Mouse (Mus musculus) midbrain, embryonic 11.5 days (tissue): ENCODE results near the gene Ankrd23. TPM values are rescaled to one million over a fixed set of nuclear protein-coding genes. Genes with fewer than 3 reads are reported as not detected.
A peak's percentile ranks its signal among the peaks of the same experiment; 100 is the strongest.

ENCODE experiments used
- ATAC-seq: fragments of 200-750 bp; cut with Nextera tagmentation; 2 replicates; pipeline ENCODE4 v1.8.0; 2017; ENCODE audit warnings: moderate TSS enrichment, moderate library complexity; ENCODE audit not compliant: low FRiP score
- DNase-seq: peaks from one replicate; pipeline ENCODE4 v3.0.0; 2015; ENCODE audit warnings: low spot score; ENCODE audit errors: missing footprints
- H3K27ac ChIP-seq: fragments of 300-500 bp; sonication (generic); 2 replicates; pipeline ENCODE4 v1.5.1; 2014; ENCODE audit warnings: low read depth, low read length
- H3K27me3 ChIP-seq: fragments of 300-500 bp; sonication (generic); 2 replicates; pipeline ENCODE4 v1.6.1; 2014; ENCODE audit warnings: mild to moderate bottlenecking, low read length, moderate library complexity, mixed read lengths; ENCODE audit not compliant: control insufficient read depth, insufficient read depth
- H3K36me3 ChIP-seq: fragments of 300-500 bp; sonication (generic); 2 replicates; pipeline ENCODE4 v1.6.1; 2014; ENCODE audit warnings: mild to moderate bottlenecking, low read length, moderate library complexity, mixed read lengths; ENCODE audit not compliant: control insufficient read depth, insufficient read depth
- H3K4me1 ChIP-seq: fragments of 300-500 bp; sonication (generic); 2 replicates; pipeline ENCODE4 v1.6.1; 2014; ENCODE audit warnings: low read length; ENCODE audit not compliant: control insufficient read depth, insufficient read depth
- H3K4me2 ChIP-seq: fragments of 300-500 bp; sonication (generic); 2 replicates; pipeline ENCODE4 v1.6.1; 2014; ENCODE audit warnings: mild to moderate bottlenecking, moderate library complexity
- H3K4me3 ChIP-seq: fragments of 300-500 bp; sonication (generic); 2 replicates; pipeline ENCODE4 v1.5.1; 2014; ENCODE audit warnings: low read depth, low read length
- H3K9ac ChIP-seq: fragments of 300-500 bp; sonication (generic); 2 replicates; pipeline ENCODE4 v1.6.1; 2014; ENCODE audit warnings: low read length
- H3K9me3 ChIP-seq: fragments of 300-500 bp; sonication (generic); 2 replicates; pipeline ENCODE4 v1.6.1; 2016; ENCODE audit warnings: low read length; ENCODE audit not compliant: control insufficient read depth
- WGBS: fragments of 180-500 bp; shearing (Covaris S2); extraction: QIAGEN DNeasy Blood & Tissue Kit; methylation state at CpG from one replicate; pipeline ENCODE4 v1.1.7; 2014; 5-methylcytosine and 5-hydroxymethylcytosine counted together
- polyA plus RNA-seq: library from polyadenylated mRNA; unstranded; fragments of >200 nt; fragmentation: Nextera tagmentation; extraction: Ambion mirVana; gene quantifications from 2 replicates; pipeline ENCODE4 v1.2.1, GENCODE M21; 2014

Gene Ankrd23
- polyA plus RNA-seq, 1 experiment from 2014 or later = 6.0 TPM

GRCm38 (mm10) chr1:36511289-36512021 is 25.2 kb downstream of the Ankrd23 start, which contains the start of gene Cnnm3:
Gene Cnnm3, plus strand, starts transcription at chr1:36511867.
- under 1% methylated on average over 50 of the region's 51 CpGs for WGBS
- H3K9me3 ChIP-seq = no peaks in the 10 kb centered on the region
- H3K9ac ChIP-seq = peak within 1 kb of the TSS; percentile 82
- H3K36me3 ChIP-seq = 0 out of 2 replicates have a peak, but pooled peaks cover 2% of the 10 kb centered on the region
- H3K4me1 ChIP-seq = peaks cover 18% of the 10 kb centered on the region; the same call in 1 of the 2 replicates
- H3K27me3 ChIP-seq = no peaks in the 10 kb centered on the region
- ATAC-seq (peak; percentile 98), DNase-seq (peak; percentile 100)
- peak within 1 kb of the TSS; percentile 80 for H3K4me3 ChIP-seq
- H3K27ac ChIP-seq = peak within 1 kb of the TSS; percentile 96
- H3K4me2 ChIP-seq = peak within 1 kb of the TSS; percentile 61

DNA sequence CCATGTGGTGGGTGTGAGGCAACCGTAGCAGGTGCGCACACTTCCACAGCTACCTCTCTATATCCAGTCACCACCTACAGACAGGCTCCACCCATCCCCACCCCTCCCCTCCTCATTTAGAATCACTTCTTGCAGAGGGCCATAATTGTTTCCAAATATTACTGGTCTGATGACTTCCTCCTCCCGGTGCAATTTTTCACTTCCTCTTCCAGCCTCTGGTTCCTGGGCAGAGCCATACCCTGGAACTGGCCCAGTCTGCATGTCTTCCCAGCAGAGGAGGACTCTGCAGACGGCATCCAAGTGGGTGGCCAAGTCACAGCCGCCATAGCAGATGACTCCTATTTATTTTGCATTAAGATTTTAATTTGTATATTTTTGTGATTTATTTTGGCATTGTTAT is 28.4 kb downstream of the Ankrd23 start:
- H3K36me3 ChIP-seq = no peaks in the 10 kb centered on the region
- ATAC-seq = no peak
- no peak for DNase-seq
- 95% methylated on average over 5 of the region's 5 CpGs for WGBS
- H3K27ac ChIP-seq = no peak overlapping the region
- H3K9me3 ChIP-seq = no peaks in the 10 kb centered on the region
- H3K4me2 ChIP-seq = no peak overlapping the region
- peaks cover 3% of the 10 kb centered on the region; the same call in 1 of the 2 replicates for H3K4me1 ChIP-seq
- no peaks in the 10 kb centered on the region for H3K27me3 ChIP-seq
- no peak overlapping the region for H3K9ac ChIP-seq
- H3K4me3 ChIP-seq = no peak overlapping the region

DNA sequence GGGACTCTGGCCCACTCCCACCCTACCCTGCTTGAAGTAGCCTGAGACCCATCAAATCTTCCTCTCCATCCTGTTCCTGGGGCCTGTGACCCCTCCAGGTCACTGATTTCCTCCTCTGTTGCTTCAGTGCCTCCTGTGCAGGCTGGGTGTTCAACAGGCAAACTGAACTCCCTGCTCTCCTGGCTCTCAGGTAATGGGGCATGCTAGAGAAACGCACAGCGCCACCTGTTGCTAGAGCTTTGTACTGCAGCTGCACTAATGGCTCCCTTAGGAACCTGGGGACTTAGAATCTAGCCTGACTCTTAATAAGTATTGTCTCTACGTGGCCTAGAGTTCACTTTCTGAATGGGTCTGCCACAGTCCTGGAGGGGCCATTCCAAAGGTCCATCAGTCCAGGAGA is 35.4 kb downstream of the Ankrd23 start:
- no peak for ATAC-seq
- WGBS = 4% methylated on average over 3 of the region's 3 CpGs

GRCm38 (mm10) chr1:36497312-36497711 is 39.4 kb downstream of the Ankrd23 start:
- Histone ChIP-seq H3K4me3 (no peak overlapping the region), H3K9me3 (no peaks in the 10 kb centered on the region), H3K36me3 (no peaks in the 10 kb centered on the region), H3K4me2 (no peak overlapping the region), H3K27ac (no peak overlapping the region), H3K9ac (no peak overlapping the region), H3K4me1 (no peaks in the 10 kb centered on the region; the same call in 1 of the 2 replicates), H3K27me3 (no peaks in the 10 kb centered on the region)
- DNase-seq = peak; percentile 61
- ATAC-seq = no peak
- 81% methylated on average over 2 of the region's 2 CpGs for WGBS

More for the DNA sequence above, 35.4 kb downstream of the Ankrd23 start:
- no peaks in the 10 kb centered on the region for H3K9me3 ChIP-seq
- H3K36me3 ChIP-seq = no peaks in the 10 kb centered on the region
- no peak overlapping the region for H3K4me3 ChIP-seq
- no peak overlapping the region for H3K9ac ChIP-seq
- DNase-seq = peak; percentile 97
- H3K4me1 ChIP-seq = no peaks in the 10 kb centered on the region
- no peaks in the 10 kb centered on the region for H3K27me3 ChIP-seq
- no peak overlapping the region for H3K4me2 ChIP-seq
- H3K27ac ChIP-seq = no peak overlapping the region

GRCm38 (mm10) chr1:36496719-36497118 is 40.0 kb downstream of the Ankrd23 start:
- no peak overlapping the region for H3K4me3 ChIP-seq
- no peak overlapping the region for H3K27ac ChIP-seq
- H3K36me3 ChIP-seq = no peaks in the 10 kb centered on the region
- 54% methylated on average over 2 of the region's 2 CpGs for WGBS
- DNase-seq (peak; percentile 41), ATAC-seq (no peak)
- no peaks in the 10 kb centered on the region for H3K9me3 ChIP-seq
- H3K9ac ChIP-seq = no peak overlapping the region
- H3K4me2 ChIP-seq = no peak overlapping the region
- no peaks in the 10 kb centered on the region; the same call in 1 of the 2 replicates for H3K4me1 ChIP-seq
- H3K27me3 ChIP-seq = no peaks in the 10 kb centered on the region

- H3K4me2 ChIP-seq = no peak overlapping the region
- no peaks in the 10 kb centered on the region for H3K36me3 ChIP-seq
- no peak overlapping the region for H3K9ac ChIP-seq
- ATAC-seq (no peak), DNase-seq (peak; percentile 73)
- H3K27ac ChIP-seq = no peak overlapping the region
- no peaks in the 10 kb centered on the region; the same call in 1 of the 2 replicates for H3K4me1 ChIP-seq
- no peaks in the 10 kb centered on the region for H3K27me3 ChIP-seq
- 71% methylated on average over 6 of the region's 6 CpGs for WGBS
- H3K9me3 ChIP-seq = no peaks in the 10 kb centered on the region
- no peak overlapping the region for H3K4me3 ChIP-seq
Observed at GRCm38 (mm10) chr1:36493299-36493698, 43.4 kb downstream of the Ankrd23 start.

DNA sequence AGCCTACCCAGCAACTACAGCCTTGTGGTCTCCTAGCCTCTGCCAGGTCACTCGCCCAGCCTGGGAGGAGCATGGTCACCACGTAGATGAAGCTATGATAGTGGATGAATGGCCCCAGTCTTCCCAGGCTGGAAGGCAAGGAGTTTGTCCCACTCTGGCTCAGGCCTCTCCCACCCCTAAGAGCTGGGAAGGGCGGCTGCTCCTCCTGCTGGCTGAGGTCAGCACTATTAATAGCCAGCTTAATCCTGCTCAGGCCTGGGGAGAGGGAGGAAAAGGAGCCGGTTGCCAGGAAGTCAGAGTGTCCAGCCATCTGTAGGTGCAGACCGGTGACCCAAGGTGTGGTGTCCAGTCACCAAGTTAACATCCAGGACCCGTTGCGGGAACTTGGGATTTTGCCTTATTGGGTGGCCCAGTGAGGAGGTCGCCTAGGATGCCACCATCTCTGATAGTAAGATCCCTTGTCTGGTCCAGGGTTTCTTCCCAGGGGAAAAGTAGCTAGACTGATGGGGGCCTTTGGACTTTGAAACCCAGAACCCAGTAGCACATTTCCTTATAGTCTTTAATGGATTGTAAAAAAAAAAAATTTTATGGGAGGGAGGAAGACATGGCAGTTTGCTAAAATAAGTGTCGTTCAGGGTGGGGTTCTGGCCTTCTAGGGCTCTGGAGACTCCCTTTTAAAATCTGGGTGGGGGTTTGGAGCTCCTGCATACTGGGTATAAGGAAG is 44.1 kb downstream of the Ankrd23 start:
- no peaks in the 10 kb centered on the region for H3K27me3 ChIP-seq
- no peaks in the 10 kb centered on the region; the same call in 1 of the 2 replicates for H3K4me1 ChIP-seq
- H3K4me2 ChIP-seq = no peak overlapping the region
- 50% methylated on average over 9 of the region's 9 CpGs for WGBS
- no peak overlapping the region for H3K4me3 ChIP-seq
- peak; percentile 77; the same call in 1 of the 2 replicates for ATAC-seq
- H3K36me3 ChIP-seq = no peaks in the 10 kb centered on the region
- no peaks in the 10 kb centered on the region for H3K9me3 ChIP-seq
- H3K27ac ChIP-seq = no peak overlapping the region
- H3K9ac ChIP-seq = no peak overlapping the region
- DNase-seq = peak; percentile 85

DNA sequence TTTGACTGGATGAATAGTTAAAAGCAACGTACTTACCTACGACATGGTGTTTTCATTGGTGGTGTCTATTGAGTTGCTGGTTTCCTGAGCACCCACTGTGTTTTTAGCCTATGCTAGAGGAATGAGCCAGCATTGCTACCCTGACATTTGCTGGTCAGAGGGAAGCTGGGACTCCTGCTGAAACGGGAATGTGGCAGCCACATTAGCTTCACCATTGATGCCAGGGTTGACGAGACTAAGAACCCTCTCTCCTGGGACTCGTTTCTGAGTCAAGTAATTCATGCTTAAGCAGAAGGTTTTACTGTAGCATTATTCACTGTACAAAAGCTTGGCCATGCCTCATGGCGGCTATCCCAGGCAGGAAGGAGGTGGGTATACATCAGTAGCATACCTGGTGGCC is 47.0 kb downstream of the Ankrd23 start:
- Histone ChIP-seq H3K4me2 (no peak overlapping the region), H3K4me3 (no peak overlapping the region), H3K9me3 (no peaks in the 10 kb centered on the region), H3K36me3 (no peaks in the 10 kb centered on the region), H3K27ac (no peak overlapping the region), H3K4me1 (no peaks in the 10 kb centered on the region; the same call in 1 of the 2 replicates), H3K27me3 (no peaks in the 10 kb centered on the region), H3K9ac (no peak overlapping the region)
- 74% methylated on average over 6 of the region's 6 CpGs for WGBS
- no peak for ATAC-seq
- peak; percentile 64 for DNase-seq

DNA sequence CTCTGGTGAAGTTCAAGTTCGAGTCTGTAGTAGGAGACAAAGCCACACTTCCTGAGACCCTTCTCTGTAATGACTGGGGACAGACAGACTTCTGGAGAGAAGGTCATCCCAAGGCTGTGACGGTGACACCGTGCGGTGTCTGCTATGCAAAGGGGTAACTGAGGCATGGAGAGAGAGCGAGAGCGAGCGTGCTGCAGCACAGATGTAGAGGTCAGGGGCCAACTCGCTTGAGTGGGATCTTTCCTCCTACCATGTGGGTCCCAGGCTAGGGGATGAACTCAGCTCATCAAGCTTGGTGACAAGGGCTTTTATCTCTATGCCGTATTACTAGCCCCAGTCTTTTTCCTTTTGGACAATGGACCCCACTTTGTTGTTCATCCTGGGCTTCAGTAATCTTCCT is 49.6 kb downstream of the Ankrd23 start:
- Histone ChIP-seq H3K27ac (no peak overlapping the region), H3K4me2 (no peak overlapping the region), H3K36me3 (no peaks in the 10 kb centered on the region), H3K9me3 (no peaks in the 10 kb centered on the region), H3K9ac (no peak overlapping the region), H3K4me3 (no peak overlapping the region), H3K4me1 (no peaks in the 10 kb centered on the region), H3K27me3 (no peaks in the 10 kb centered on the region)
- WGBS = 56% methylated on average over 9 of the region's 9 CpGs
- ATAC-seq = no peak
- DNase-seq = peak; percentile 79
